Mouse (Mus musculus) thymus, adult 2 months (tissue): ENCODE results near the gene Phtf2. TPM values are rescaled to one million over a fixed set of nuclear protein-coding genes. Genes with fewer than 3 reads are reported as not detected.
A peak's percentile ranks its signal among the peaks of the same experiment; 100 is the strongest.
"Not testable (repeated sequence)": the region's sequence is repeated elsewhere in the genome, so short reads cannot be mapped to it uniquely, and the experiment has no call there.

Source experiments
- DNase-seq: peaks from one replicate; pipeline ENCODE4 v3.0.0; 2021
- H3K27ac ChIP-seq: fragments of 200-500 bp; 2 replicates; pipeline ENCODE4 v1.5.1; 2012; ENCODE audit warnings: low read length, control low read depth; ENCODE audit not compliant: control insufficient read depth, insufficient read depth
- H3K27me3 ChIP-seq: fragments of 200-500 bp; 2 replicates; pipeline ENCODE4 v1.6.1; 2012; ENCODE audit warnings: mild to moderate bottlenecking, low read length, moderate library complexity, mixed read lengths; ENCODE audit not compliant: control insufficient read depth, insufficient read depth
- H3K36me3 ChIP-seq: fragments of 200-500 bp; 2 replicates; pipeline ENCODE4 v1.6.1; 2012; ENCODE audit warnings: mild to moderate bottlenecking, low read length, moderate library complexity; ENCODE audit not compliant: control insufficient read depth, insufficient read depth
- H3K4me1 ChIP-seq: fragments of 200-500 bp; replicated peaks from 2 replicates; pipeline ENCODE4 v1.6.1; 2012; ENCODE audit warnings: low read length; ENCODE audit not compliant: control insufficient read depth, insufficient read depth
- H3K4me3 ChIP-seq: fragments of 200-500 bp; 2 replicates; pipeline ENCODE4 v1.5.1; 2012; ENCODE audit warnings: mild to moderate bottlenecking, low read length, control low read depth, moderate library complexity; ENCODE audit not compliant: control insufficient read depth, insufficient read depth
- CTCF ChIP-seq: fragments of 200-500 bp; IDR thresholded peaks from 2 replicates; pipeline ENCODE4 v1.5.1; 2012; ENCODE audit warnings: mild to moderate bottlenecking, control low read depth, low read length, moderate library complexity, borderline replicate concordance; ENCODE audit not compliant: control insufficient read depth, poor library complexity, insufficient read depth; ENCODE audit errors: extremely low read depth
- POLR2A ChIP-seq: fragments of 200-500 bp; IDR thresholded peaks from 2 replicates; pipeline ENCODE4 v1.6.1; 2012; ENCODE audit warnings: mild to moderate bottlenecking, low read length, control low read depth, moderate library complexity; ENCODE audit not compliant: control insufficient read depth, poor library complexity, insufficient read depth; ENCODE audit errors: extremely low read depth
- WGBS: fragments of 180-500 bp; shearing (Covaris S2); methylation state at CpG from one replicate; pipeline ENCODE4 v1.1.7; 2018; 5-methylcytosine and 5-hydroxymethylcytosine counted together
- polyA plus RNA-seq: library from polyadenylated mRNA; depleted of rRNA; stranded (reverse); fragments of >200 nt; gene quantifications from 2 replicates; pipeline ENCODE4 v1.2.3, GENCODE M21; 2012

Gene Phtf2
- polyA plus RNA-seq, 1 experiment: 4.5 TPM

- WGBS: 89% methylated on average over 8 of the region's 8 CpGs
These were observed 133.1 kb downstream of the Phtf2 start for GRCm38 (mm10) chr5:20748856-20749255.

GRCm38 (mm10) chr5:20748142-20748541 is 133.8 kb downstream of the Phtf2 start:
- Histone ChIP-seq H3K4me1 (peaks cover 15% of the 10 kb centered on the region), H3K4me3 (no peak overlapping the region), H3K27ac (no peak overlapping the region), H3K27me3 (no peaks in the 10 kb centered on the region), H3K36me3 (no peaks in the 10 kb centered on the region)
- no peak for DNase-seq
- TF ChIP-seq POLR2A (no peak), CTCF (no peak)
- 94% methylated on average over 4 of the region's 4 CpGs for WGBS

More at GRCm38 (mm10) chr5:20748856-20749255, 133.1 kb downstream of the Phtf2 start:
- Histone ChIP-seq H3K36me3 (no peaks in the 10 kb centered on the region), H3K4me3 (no peak overlapping the region), H3K4me1 (peaks cover 15% of the 10 kb centered on the region), H3K27me3 (no peaks in the 10 kb centered on the region), H3K27ac (peak overlapping the region; percentile 22; the same call in 1 of the 2 replicates)
- TF ChIP-seq CTCF (no peak), POLR2A (no peak)
- DNase-seq: no peak

DNA sequence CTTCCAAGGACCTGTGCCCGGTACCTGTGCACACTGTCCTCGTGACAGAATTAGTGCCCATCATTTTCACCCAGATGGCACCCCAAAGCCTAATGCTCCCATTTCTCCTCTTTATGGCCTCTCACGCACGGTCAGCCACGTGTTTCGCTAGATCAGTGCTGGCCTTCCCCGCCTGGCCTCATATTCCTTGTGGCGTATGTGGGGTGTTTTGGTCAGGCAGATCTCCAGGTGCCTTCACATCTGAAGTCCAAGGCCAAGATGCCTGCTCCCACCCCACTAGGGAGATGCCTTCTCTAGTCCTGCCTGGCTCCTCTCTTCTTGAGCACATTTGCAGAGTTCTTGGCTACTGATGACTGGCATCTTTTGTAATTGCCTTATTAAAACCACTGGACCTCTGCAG is 140.0 kb downstream of the Phtf2 start:
- H3K4me3 ChIP-seq: no peak overlapping the region
- TF ChIP-seq CTCF (no peak), POLR2A (no peak)
- no peaks in the 10 kb centered on the region for H3K4me1 ChIP-seq
- no peaks in the 10 kb centered on the region for H3K27me3 ChIP-seq
- 96% methylated on average over 8 of the region's 8 CpGs for WGBS
- H3K27ac ChIP-seq: no peak overlapping the region
- no peaks in the 10 kb centered on the region for H3K36me3 ChIP-seq
- no peak for DNase-seq

GRCm38 (mm10) chr5:20741193-20741592 is 140.7 kb downstream of the Phtf2 start:
- no peak for DNase-seq
- Histone ChIP-seq H3K4me3 (no peak overlapping the region), H3K36me3 (no peaks in the 10 kb centered on the region), H3K27ac (no peak overlapping the region), H3K4me1 (no peaks in the 10 kb centered on the region), H3K27me3 (no peaks in the 10 kb centered on the region)
- 95% methylated on average over 6 of the region's 6 CpGs for WGBS
- TF ChIP-seq POLR2A: no peak
- no peak for TF ChIP-seq CTCF

- no peaks in the 10 kb centered on the region for H3K36me3 ChIP-seq
- H3K27me3 ChIP-seq: no peaks in the 10 kb centered on the region
- peak; percentile 12 for DNase-seq
- no peak overlapping the region for H3K27ac ChIP-seq
- no peaks in the 10 kb centered on the region for H3K4me1 ChIP-seq
- TF ChIP-seq CTCF (no peak), POLR2A (no peak)
- 75% methylated on average over 2 of the region's 2 CpGs for WGBS
- no peak overlapping the region for H3K4me3 ChIP-seq
These were observed 143.1 kb downstream of the Phtf2 start for GRCm38 (mm10) chr5:20738795-20739194.

GRCm38 (mm10) chr5:20723226-20723625 is 158.7 kb downstream of the Phtf2 start:
- H3K36me3 ChIP-seq, H3K27me3 ChIP-seq, DNase-seq, H3K4me1 ChIP-seq, H3K27ac ChIP-seq, H3K4me3 ChIP-seq: not testable (repeated sequence)
- 90% methylated on average over 4 of the region's 4 CpGs for WGBS

GRCm38 (mm10) chr5:20720201-20720900 is 161.6 kb downstream of the Phtf2 start:
- DNase-seq: no peak

DNA sequence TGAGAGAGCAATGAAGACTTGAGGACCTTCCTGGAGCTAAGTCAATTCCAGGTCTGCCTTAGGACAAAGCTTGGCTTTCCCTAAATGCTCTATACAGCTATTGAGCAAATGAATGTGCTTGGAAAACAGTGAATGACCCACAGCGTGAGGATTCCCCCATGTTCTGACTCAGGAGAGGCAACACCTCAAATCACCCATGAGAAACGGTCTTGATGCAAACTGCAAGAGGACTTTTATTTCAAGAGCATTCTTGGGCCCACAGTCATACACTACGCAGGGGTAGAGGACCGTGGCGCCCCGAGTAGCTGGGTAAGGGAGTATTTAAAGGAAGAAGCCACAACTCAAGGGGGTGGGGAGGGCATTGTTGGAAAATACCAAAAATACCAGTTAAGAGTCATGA is 165.9 kb downstream of the Phtf2 start:
- not testable (repeated sequence) for H3K4me1 ChIP-seq, H3K36me3 ChIP-seq, H3K27me3 ChIP-seq, H3K4me3 ChIP-seq, DNase-seq, H3K27ac ChIP-seq
- 95% methylated on average over 6 of the region's 6 CpGs for WGBS

More at GRCm38 (mm10) chr5:20720201-20720900, 161.6 kb downstream of the Phtf2 start:
- no peak overlapping the region for H3K27ac ChIP-seq
- H3K27me3 ChIP-seq: no peaks in the 10 kb centered on the region
- no peak for TF ChIP-seq POLR2A
- no peak for TF ChIP-seq CTCF
- H3K36me3 ChIP-seq: no peaks in the 10 kb centered on the region
- H3K4me1 ChIP-seq: no peaks in the 10 kb centered on the region; the same call in 1 of the 2 replicates
- no peak overlapping the region for H3K4me3 ChIP-seq
- WGBS: 86% methylated on average over 4 of the region's 4 CpGs

GRCm38 (mm10) chr5:20714619-20715018 is 167.3 kb downstream of the Phtf2 start:
- not testable (repeated sequence) for H3K27ac ChIP-seq, H3K4me1 ChIP-seq, H3K36me3 ChIP-seq, H3K27me3 ChIP-seq, DNase-seq, H3K4me3 ChIP-seq
- WGBS: 90% methylated on average over 1 of the region's 1 CpGs
